Mouse (Mus musculus) CD4-positive, CD25-positive, alpha-beta regulatory T cell, adult 2 months (primary cell): Measurements from ENCODE around the gene Rab42.
A peak's percentile ranks its signal among the peaks of the same experiment; 100 is the strongest.

Experiments
- DNase-seq: peaks from one replicate; pipeline ENCODE4 v3.0.0-alpha.2; 2012; ENCODE audit warnings: low read depth, low spot score

Rab42 gene

GRCm38 (mm10) chr4:132273166-132273565 lies 30.0 kb downstream of the Rab42 start:
- DNase-seq = no peak

- peak; percentile 94 for DNase-seq
Measured at GRCm38 (mm10) chr4:132269740-132270560, 33.2 kb downstream of the Rab42 start.

GRCm38 (mm10) chr4:132268871-132269739 lies 34.1 kb downstream of the Rab42 start:
- DNase-seq = peak; percentile 78

- DNase-seq = no peak
Measured at GRCm38 (mm10) chr4:132266835-132267349, 36.3 kb downstream of the Rab42 start.

GRCm38 (mm10) chr4:132263313-132263712 lies 39.9 kb downstream of the Rab42 start:
- no peak for DNase-seq

GRCm38 (mm10) chr4:132262358-132262616 lies 40.9 kb downstream of the Rab42 start:
- no peak for DNase-seq

- peak; percentile 88 for DNase-seq
Measured at GRCm38 (mm10) chr4:132261514-132262357, 41.4 kb downstream of the Rab42 start, which contains the start of gene Gmeb1. Gene Gmeb1 (minus strand): TSS chr4:132261602.

GRCm38 (mm10) chr4:132260404-132261379 lies 42.5 kb downstream of the Rab42 start:
- DNase-seq = peak; percentile 88

GRCm38 (mm10) chr4:132259248-132259647 lies 43.9 kb downstream of the Rab42 start:
- DNase-seq = no peak

- DNase-seq = no peak
Measured at GRCm38 (mm10) chr4:132256384-132256783, 46.8 kb downstream of the Rab42 start.

- DNase-seq = peak; percentile 58
Measured at GRCm38 (mm10) chr4:132254986-132255385, 48.2 kb downstream of the Rab42 start.

GRCm38 (mm10) chr4:132253622-132254021 lies 49.6 kb downstream of the Rab42 start:
- DNase-seq = no peak

- no peak for DNase-seq
Measured at GRCm38 (mm10) chr4:132253128-132253527, 50.1 kb downstream of the Rab42 start.
